Mouse (Mus musculus) liver, postnatal 0 days (tissue): Measurements from ENCODE around the gene Crybg3.

Experiments used
- CTCF ChIP-seq: sonication (generic); IDR thresholded peaks from 2 replicates; pipeline ENCODE4 v1.5.1; 2016; ENCODE audit warnings: antibody characterized with exemption, low read depth
- EP300 ChIP-seq: IDR thresholded peaks from 2 replicates; pipeline ENCODE4 v1.6.1; 2016; ENCODE audit warnings: antibody characterized with exemption, low read depth, mild to moderate bottlenecking

DNA sequence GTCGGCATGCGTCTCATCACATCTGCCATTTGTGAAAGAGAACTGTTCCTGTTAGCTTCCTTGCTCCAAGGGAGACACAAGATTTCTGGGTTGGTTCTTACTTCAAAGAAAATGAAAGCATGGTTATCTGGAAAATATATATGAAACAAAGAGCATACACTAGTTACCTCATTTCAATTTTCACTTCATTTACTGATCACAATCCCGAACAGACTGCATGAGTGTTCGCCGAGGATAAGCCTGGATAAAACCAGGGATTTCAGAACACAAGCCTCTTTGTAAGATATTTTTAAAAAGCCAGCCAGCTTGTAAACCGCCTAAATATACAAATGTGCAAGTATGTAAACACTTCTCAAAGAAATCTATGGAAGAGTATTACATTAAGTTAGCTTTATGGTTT lies 136.8 kb downstream of the Crybg3 start:
- TF ChIP-seq CTCF (no peak), EP300 (no peak)
